ENCODE assay signal across 8 mouse cellular contexts in genomic region chr5:114443566-114444367, GRCm38 (mm10). TPM values are rescaled to one million over a fixed set of nuclear protein-coding genes. Genes with fewer than 3 reads are reported as not detected.
DNase-seq lines count a peak whose midpoint lies in the region; ATAC-seq lines count a peak whose summit lies in the region.

Gene Mmab (minus strand): TSS chr5:114444060.
Gene Mvk (plus strand): TSS chr5:114444269.

- peak within 1 kb of the TSS; percentile 70 for H3K27ac ChIP-seq in hindbrain, embryonic 12.5 days

- H3K4me3 ChIP-seq in hindbrain, embryonic 12.5 days, result peak within 1 kb of the TSS; percentile 76

- DNase-seq in NIH3T3 (ENCODE audit: low read depth), result peak; percentile 98
- DNase-seq in cerebellum, postnatal 10 days, result peak; percentile 99 to 100
- peak; percentile 98 to 99 for DNase-seq in frontal cortex, postnatal 10 days (ENCODE audit: low spot score in 2 of 2)
- DNase-seq in layer of hippocampus, postnatal 14 days (ENCODE audit: low spot score in 2 of 2), result peak; percentile 99
- DNase-seq in lung, postnatal 14 days, result peak; percentile 98
- DNase-seq in retina, adult 2 months (ENCODE audit: low read depth, low spot score), result peak; percentile 95
- peak; percentile 96 to 97 for DNase-seq in thymus, postnatal 36 days

- H3K9ac ChIP-seq in hindbrain, embryonic 12.5 days, result peak within 1 kb of the TSS; percentile 77

- peak within 1 kb of the TSS; percentile 80 for H3K4me2 ChIP-seq in hindbrain, embryonic 12.5 days (replicated peaks)

- ATAC-seq in hindbrain, embryonic 12.5 days (ENCODE audit: low FRiP score), result peak; percentile 99

- no peaks in the 10 kb centered on the region for H3K9me3 ChIP-seq in hindbrain, embryonic 12.5 days (replicated peaks)

- no peaks in the 10 kb centered on the region for H3K27me3 ChIP-seq in hindbrain, embryonic 12.5 days

- WGBS in hindbrain, embryonic 12.5 days, result 3% methylated on average over 43 of the region's 43 CpGs

- H3K36me3 ChIP-seq in hindbrain, embryonic 12.5 days, result peaks cover 25% of the 10 kb centered on the region

- peaks cover 13% of the 10 kb centered on the region for H3K4me1 ChIP-seq in hindbrain, embryonic 12.5 days

RNA-seq across cellular contexts. Expression of gene Mmab, which starts in this region (rescaled TPM):
- 27.3 and 31.5 TPM in 2 replicates for polyA plus RNA-seq in hindbrain, embryonic 12.5 days (2016; fragmentation: Nextera tagmentation; extraction: Ambion mirVana)
- total RNA-seq in layer of hippocampus, postnatal 14 days (2021), result 10 to 100 TPM; 19.6 to 21.9 TPM

RNA-seq across cellular contexts. Expression of gene Mvk, which starts in this region (rescaled TPM):
- 50.6 and 51.2 TPM in 2 replicates for polyA plus RNA-seq in hindbrain, embryonic 12.5 days (2016; fragmentation: Nextera tagmentation; extraction: Ambion mirVana)
- total RNA-seq in layer of hippocampus, postnatal 14 days (2021), result 10 to 100 TPM; 40.5 to 48.2 TPM

Comparison
In these comparisons a context has a peak if more than half of its experiments do, and no peak if none do; other contexts are left out.
1. Peak in every context shown above with its lines: DNase-seq, ATAC-seq, H3K4me3 ChIP-seq and H3K27ac ChIP-seq.